ENCODE assay signal across 7 mouse cellular contexts in the genomic region with DNA sequence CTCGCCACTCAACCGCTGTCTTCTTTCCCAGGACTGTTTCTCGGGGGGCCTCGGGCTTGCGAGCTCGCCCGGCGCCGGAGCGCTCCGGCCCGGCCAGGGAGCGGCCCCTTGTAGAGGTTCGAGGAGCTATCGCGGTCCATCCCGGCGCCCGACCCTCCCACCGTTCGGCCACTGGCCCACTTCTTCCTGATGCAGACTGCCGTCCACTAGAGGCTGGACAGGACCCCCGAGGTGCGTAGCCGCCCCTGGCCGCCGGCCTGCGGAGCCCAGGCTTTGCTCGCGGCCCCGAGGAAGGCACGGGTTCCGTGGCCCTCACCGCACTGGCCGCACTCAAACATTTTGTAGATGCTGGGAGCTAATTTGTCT. TPM values are rescaled to one million over a fixed set of nuclear protein-coding genes. Genes with fewer than 3 reads are reported as not detected.
DNase-seq lines count a peak whose midpoint lies in the region; ATAC-seq lines count a peak whose summit lies in the region.

No protein-coding gene starts in this region.

- H3K4me2 ChIP-seq in hindbrain, embryonic 15.5 days, result peak overlapping the region; percentile 57

- H3K9ac ChIP-seq in hindbrain, embryonic 15.5 days, result peak overlapping the region; percentile 70

- H3K4me1 ChIP-seq in embryonic facial prominence, embryonic 10.5 days, result no peaks in the 10 kb centered on the region
- 0 out of 2 replicates have a peak, but pooled peaks cover 2% of the 10 kb centered on the region for H3K4me1 ChIP-seq in hindbrain, embryonic 15.5 days (replicated peaks)

- H3K27ac ChIP-seq in embryonic facial prominence, embryonic 10.5 days (replicated peaks), result peak overlapping the region; percentile 91
- H3K27ac ChIP-seq in hindbrain, embryonic 15.5 days (replicated peaks), result peak overlapping the region; percentile 90

- ATAC-seq in hindbrain, embryonic 15.5 days (ENCODE audit: low FRiP score, low read depth), result peak; percentile 35; the same call in 1 of the 2 replicates

- DNase-seq in lung, adult 18-20 months, result peak; percentile 4 to 7
- DNase-seq in lung, postnatal 10 days, result no peak
- DNase-seq in R1 (ENCODE audit: low read depth, low spot score), result peak; percentile 4
- peak; percentile 58 for DNase-seq in embryonic facial prominence, embryonic 10.5 days (ENCODE audit: low spot score)
- peak; percentile 7 for DNase-seq in lung, postnatal 36 days
- peak; percentile 24 for DNase-seq in splenic B cell, adult 2 months (ENCODE audit: low read depth, low spot score)

- WGBS in embryonic facial prominence, embryonic 10.5 days, result 11% methylated on average over 35 of the region's 35 CpGs
- 6% methylated on average over 32 of the region's 35 CpGs for WGBS in hindbrain, embryonic 15.5 days

- peaks cover 100% of the 10 kb centered on the region for H3K27me3 ChIP-seq in embryonic facial prominence, embryonic 10.5 days (replicated peaks; ENCODE audit: low read depth, poor library complexity, severe bottlenecking)
- H3K27me3 ChIP-seq in hindbrain, embryonic 15.5 days, result peaks cover 57% of the 10 kb centered on the region; the same call in 1 of the 2 replicates
- H3K27me3 ChIP-seq in splenic B cell, adult 2 months (ENCODE audit: control insufficient read depth, insufficient read depth, low read length, poor library complexity, severe bottlenecking), result no peaks in the 10 kb centered on the region

- peaks cover 4% of the 10 kb centered on the region; the same call in 1 of the 2 replicates for H3K36me3 ChIP-seq in embryonic facial prominence, embryonic 10.5 days (replicated peaks)
- no peaks in the 10 kb centered on the region for H3K36me3 ChIP-seq in hindbrain, embryonic 15.5 days
- no peaks in the 10 kb centered on the region for H3K36me3 ChIP-seq in splenic B cell, adult 2 months (ENCODE audit: control insufficient read depth, insufficient read depth, low read length, poor library complexity, severe bottlenecking)

- H3K4me3 ChIP-seq in embryonic facial prominence, embryonic 10.5 days, result peak overlapping the region; percentile 70
- H3K4me3 ChIP-seq in hindbrain, embryonic 15.5 days, result peak overlapping the region; percentile 69

- 0 out of 2 replicates have a peak, but pooled peaks cover 2% of the 10 kb centered on the region for H3K9me3 ChIP-seq in embryonic facial prominence, embryonic 10.5 days
- H3K9me3 ChIP-seq in hindbrain, embryonic 15.5 days, result no peaks in the 10 kb centered on the region

RNA-seq across cellular contexts. Expression of gene Klhl15, which starts 0.8 kb away (rescaled TPM):
- polyA plus RNA-seq in embryonic facial prominence, embryonic 10.5 days (2016; fragmentation: Nextera tagmentation; extraction: Ambion mirVana), result 7.2 TPM in 2 replicates
- polyA plus RNA-seq in hindbrain, embryonic 15.5 days (2015; fragmentation: Nextera tagmentation; extraction: Ambion mirVana), result 9.8 and 10.8 TPM in 2 replicates

RNA-seq across cellular contexts. Expression of gene Eif2s3x, which starts 22.5 kb away (rescaled TPM):
- polyA plus RNA-seq in embryonic facial prominence, embryonic 10.5 days (2016; fragmentation: Nextera tagmentation; extraction: Ambion mirVana), result 108 and 112 TPM in 2 replicates
- polyA plus RNA-seq in hindbrain, embryonic 15.5 days (2015; fragmentation: Nextera tagmentation; extraction: Ambion mirVana), result 82.4 and 84.5 TPM in 2 replicates
